Mouse (Mus musculus) CD4-positive, CD25-positive, alpha-beta regulatory T cell, adult 2 months (primary cell): ENCODE results near the gene Samd8.

Experiments
- DNase-seq: peaks from one replicate; pipeline ENCODE4 v3.0.0-alpha.2; 2012; ENCODE audit warnings: low read depth, low spot score

The Samd8 gene

GRCm38 (mm10) chr14:21792250-21792649 is 41.9 kb downstream of the Samd8 start:
- no peak for DNase-seq

- no peak for DNase-seq
Observed at GRCm38 (mm10) chr14:21800641-21801040, 50.3 kb downstream of the Samd8 start.

GRCm38 (mm10) chr14:21801624-21802023 is 51.3 kb downstream of the Samd8 start:
- DNase-seq: no peak

GRCm38 (mm10) chr14:21802543-21803206 is 52.3 kb downstream of the Samd8 start:
- no peak for DNase-seq

- no peak for DNase-seq
Observed at GRCm38 (mm10) chr14:21806203-21806602, 55.9 kb downstream of the Samd8 start.

GRCm38 (mm10) chr14:21806631-21807160 is 56.4 kb downstream of the Samd8 start:
- no peak for DNase-seq

GRCm38 (mm10) chr14:21808208-21808922 is 58.0 kb downstream of the Samd8 start:
- DNase-seq: no peak

- no peak for DNase-seq
Observed at GRCm38 (mm10) chr14:21809418-21809817, 59.1 kb downstream of the Samd8 start.

- peak; percentile 7 for DNase-seq
Observed at GRCm38 (mm10) chr14:21811301-21811700, 61.0 kb downstream of the Samd8 start.

- no peak for DNase-seq
Observed at GRCm38 (mm10) chr14:21811744-21812393, 61.5 kb downstream of the Samd8 start.

- peak; percentile 93 for DNase-seq
Observed at GRCm38 (mm10) chr14:21812590-21813162, 62.3 kb downstream of the Samd8 start.

- peak; percentile 42 for DNase-seq
Observed at GRCm38 (mm10) chr14:21813216-21813615, 62.9 kb downstream of the Samd8 start.

- no peak for DNase-seq
Observed at GRCm38 (mm10) chr14:21813847-21814246, 63.5 kb downstream of the Samd8 start.

- no peak for DNase-seq
Observed at GRCm38 (mm10) chr14:21814606-21815005, 64.3 kb downstream of the Samd8 start.

- no peak for DNase-seq
Observed at GRCm38 (mm10) chr14:21816255-21816654, 65.9 kb downstream of the Samd8 start.

GRCm38 (mm10) chr14:21817453-21817852 is 67.1 kb downstream of the Samd8 start:
- DNase-seq: no peak

GRCm38 (mm10) chr14:21820880-21821505 is 70.7 kb downstream of the Samd8 start:
- no peak for DNase-seq

GRCm38 (mm10) chr14:21822307-21822706 is 72.0 kb downstream of the Samd8 start:
- no peak for DNase-seq

GRCm38 (mm10) chr14:21822795-21823374 is 72.6 kb downstream of the Samd8 start:
- no peak for DNase-seq

- no peak for DNase-seq
Observed at GRCm38 (mm10) chr14:21823897-21824296, 73.6 kb downstream of the Samd8 start.

GRCm38 (mm10) chr14:21824938-21825337 is 74.6 kb downstream of the Samd8 start, which contains the start of gene Vdac2:
TSS of gene Vdac2 (plus strand) at chr14:21825238.
- no peak for DNase-seq
